Mouse (Mus musculus) heart, postnatal 0 days (tissue): ENCODE results near the gene A1cf. TPM values are rescaled to one million over a fixed set of nuclear protein-coding genes. Genes with fewer than 3 reads are reported as not detected.

Experiments used
- ATAC-seq: fragments of 200-750 bp; cut with Nextera tagmentation; 2 replicates; pipeline ENCODE4 v1.8.0; 2017; ENCODE audit warnings: low read depth, moderate number of reproducible peaks, moderate library complexity; ENCODE audit not compliant: insufficient read depth
- DNase-seq: peaks from one replicate; pipeline ENCODE4 v3.0.0-alpha.2; 2016; ENCODE audit warnings: low spot score
- H3K27ac ChIP-seq: fragments of 300-500 bp; sonication (generic); 2 replicates; pipeline ENCODE4 v1.5.1; 2014; ENCODE audit warnings: low read depth, mild to moderate bottlenecking
- H3K27me3 ChIP-seq: fragments of 300-500 bp; sonication (generic); 2 replicates; pipeline ENCODE4 v1.6.1; 2014; ENCODE audit warnings: low read length, mixed read lengths; ENCODE audit not compliant: control insufficient read depth, insufficient read depth
- H3K36me3 ChIP-seq: fragments of 300-500 bp; sonication (generic); replicated peaks from 2 replicates; pipeline ENCODE4 v1.6.1; 2014; ENCODE audit warnings: low read length, mixed read lengths; ENCODE audit not compliant: control insufficient read depth, insufficient read depth
- H3K4me1 ChIP-seq: fragments of 300-500 bp; sonication (generic); 2 replicates; pipeline ENCODE4 v1.6.1; 2014; ENCODE audit warnings: antibody characterized with exemption; ENCODE audit not compliant: control insufficient read depth, insufficient read depth
- H3K4me2 ChIP-seq: fragments of 300-500 bp; sonication (generic); 2 replicates; pipeline ENCODE4 v1.6.1; 2014; ENCODE audit warnings: low read depth, mild to moderate bottlenecking, low read length, moderate library complexity
- H3K4me3 ChIP-seq: fragments of 300-500 bp; sonication (generic); 2 replicates; pipeline ENCODE4 v1.5.1; 2014; ENCODE audit warnings: low read depth, low read length
- H3K9ac ChIP-seq: fragments of 300-500 bp; sonication (generic); replicated peaks from 2 replicates; pipeline ENCODE4 v1.6.1; 2014; ENCODE audit warnings: low read depth, low read length, mixed read lengths
- H3K9me3 ChIP-seq: fragments of 300-500 bp; sonication (generic); replicated peaks from 2 replicates; pipeline ENCODE4 v1.6.1; 2016; ENCODE audit warnings: low read length; ENCODE audit not compliant: control insufficient read depth
- CTCF ChIP-seq: IDR thresholded peaks from 2 replicates; pipeline ENCODE4 v1.5.1; 2016; ENCODE audit warnings: antibody characterized with exemption, control low read depth, low read depth
- EP300 ChIP-seq: IDR thresholded peaks from 2 replicates; pipeline ENCODE4 v1.6.1; 2016; ENCODE audit warnings: antibody characterized with exemption, low read depth
- WGBS: fragments of 180-500 bp; shearing (Covaris S2); extraction: QIAGEN DNeasy Blood & Tissue Kit; methylation state at CpG from one replicate; pipeline ENCODE4 v1.1.7; 2014; 5-methylcytosine and 5-hydroxymethylcytosine counted together
- polyA plus RNA-seq: library from polyadenylated mRNA; unstranded; fragments of >200 nt; fragmentation: Nextera tagmentation; extraction: Ambion mirVana; gene quantifications from 2 replicates; pipeline ENCODE4 v1.2.1, GENCODE M21; 2015
- total RNA-seq: library from RNA; depleted of rRNA; stranded (reverse); fragments of >200 nt; gene quantifications from 2 replicates; pipeline ENCODE4 v1.2.3, GENCODE M21; 2014; ENCODE audit warnings: low replicate concordance

The A1cf gene
- total and polyA plus RNA-seq, 2 experiments from 2014 or later = 2.8 TPM; not detected in 1

GRCm38 (mm10) chr19:31954267-31954666 is 85.7 kb downstream of the A1cf start:
- TF ChIP-seq EP300 (no peak), CTCF (no peak)
- no peak overlapping the region for H3K9ac ChIP-seq
- no peaks in the 10 kb centered on the region for H3K36me3 ChIP-seq
- WGBS = 79% methylated on average over 4 of the region's 4 CpGs
- H3K27me3 ChIP-seq = no peaks in the 10 kb centered on the region
- H3K27ac ChIP-seq = no peak overlapping the region
- no peak overlapping the region for H3K4me2 ChIP-seq
- no peak for ATAC-seq
- no peaks in the 10 kb centered on the region for H3K9me3 ChIP-seq
- H3K4me1 ChIP-seq = no peaks in the 10 kb centered on the region
- H3K4me3 ChIP-seq = no peak overlapping the region
- no peak for DNase-seq

- H3K4me1 ChIP-seq = no peaks in the 10 kb centered on the region
- H3K4me3 ChIP-seq = no peak overlapping the region
- H3K27ac ChIP-seq = no peak overlapping the region
- DNase-seq = no peak
- 81% methylated on average over 4 of the region's 4 CpGs for WGBS
- H3K27me3 ChIP-seq = no peaks in the 10 kb centered on the region
- H3K4me2 ChIP-seq = no peak overlapping the region
- ATAC-seq = no peak
- TF ChIP-seq CTCF = no peak
- no peak for TF ChIP-seq EP300
- H3K9ac ChIP-seq = no peak overlapping the region
- H3K9me3 ChIP-seq = no peaks in the 10 kb centered on the region
- H3K36me3 ChIP-seq = no peaks in the 10 kb centered on the region
Observed at GRCm38 (mm10) chr19:31954696-31955095, 86.1 kb downstream of the A1cf start.

- ATAC-seq = no peak
- H3K9me3 ChIP-seq = no peaks in the 10 kb centered on the region
- no peak overlapping the region for H3K4me2 ChIP-seq
Observed at GRCm38 (mm10) chr19:31956359-31956758, 87.8 kb downstream of the A1cf start.

GRCm38 (mm10) chr19:31960434-31960833 is 91.9 kb downstream of the A1cf start:
- H3K9me3 ChIP-seq = no peaks in the 10 kb centered on the region
- no peak for DNase-seq
- WGBS = 92% methylated on average over 2 of the region's 2 CpGs
- ATAC-seq = no peak
- no peaks in the 10 kb centered on the region for H3K27me3 ChIP-seq
- no peaks in the 10 kb centered on the region for H3K36me3 ChIP-seq
- H3K4me3 ChIP-seq = no peak overlapping the region
- H3K4me1 ChIP-seq = no peaks in the 10 kb centered on the region
- no peak overlapping the region for H3K9ac ChIP-seq
- no peak overlapping the region for H3K4me2 ChIP-seq
- no peak overlapping the region for H3K27ac ChIP-seq
- TF ChIP-seq CTCF (no peak), EP300 (no peak)

More at GRCm38 (mm10) chr19:31956359-31956758, 87.8 kb downstream of the A1cf start:
- 59% methylated on average over 2 of the region's 2 CpGs for WGBS
- H3K4me1 ChIP-seq = no peaks in the 10 kb centered on the region
- DNase-seq = no peak
- no peak for TF ChIP-seq EP300
- TF ChIP-seq CTCF = no peak
- no peak overlapping the region for H3K9ac ChIP-seq
- no peak overlapping the region for H3K27ac ChIP-seq
- H3K36me3 ChIP-seq = no peaks in the 10 kb centered on the region
- H3K4me3 ChIP-seq = no peak overlapping the region
- no peaks in the 10 kb centered on the region for H3K27me3 ChIP-seq

GRCm38 (mm10) chr19:31963147-31963546 is 94.6 kb downstream of the A1cf start:
- no peaks in the 10 kb centered on the region for H3K36me3 ChIP-seq
- no peaks in the 10 kb centered on the region for H3K4me1 ChIP-seq
- H3K9ac ChIP-seq = no peak overlapping the region
- WGBS = 43% methylated on average over 3 of the region's 3 CpGs
- no peaks in the 10 kb centered on the region for H3K27me3 ChIP-seq
- DNase-seq (no peak), ATAC-seq (no peak)
- TF ChIP-seq CTCF (no peak), EP300 (no peak)
- H3K4me3 ChIP-seq = no peak overlapping the region
- no peak overlapping the region for H3K4me2 ChIP-seq
- no peaks in the 10 kb centered on the region for H3K9me3 ChIP-seq
- no peak overlapping the region for H3K27ac ChIP-seq

GRCm38 (mm10) chr19:31967933-31968532 is 99.5 kb downstream of the A1cf start:
- ATAC-seq = no peak
- H3K9me3 ChIP-seq = no peaks in the 10 kb centered on the region
- no peaks in the 10 kb centered on the region for H3K27me3 ChIP-seq
- H3K36me3 ChIP-seq = no peaks in the 10 kb centered on the region
- no peak overlapping the region for H3K4me2 ChIP-seq
- no peaks in the 10 kb centered on the region for H3K4me1 ChIP-seq
- peak; percentile 33 for DNase-seq
- H3K4me3 ChIP-seq = no peak overlapping the region
- TF ChIP-seq CTCF (peak; percentile 40), EP300 (no peak)
- H3K27ac ChIP-seq = no peak overlapping the region
- WGBS = 45% methylated on average over 5 of the region's 5 CpGs
- H3K9ac ChIP-seq = no peak overlapping the region
